Mouse (Mus musculus) hindbrain, embryonic 15.5 days (tissue): ENCODE results near the gene Ugt2b38. TPM values are rescaled to one million over a fixed set of nuclear protein-coding genes. Genes with fewer than 3 reads are reported as not detected.
"Not testable (repeated sequence)": the region's sequence is repeated elsewhere in the genome, so short reads cannot be mapped to it uniquely, and the experiment has no call there.

Experiments used
- ATAC-seq: fragments of 200-750 bp; cut with Nextera tagmentation; 2 replicates; pipeline ENCODE4 v1.8.0; 2017; ENCODE audit warnings: low read depth, moderate number of reproducible peaks, moderate TSS enrichment; ENCODE audit not compliant: low FRiP score
- H3K27ac ChIP-seq: fragments of 300-500 bp; sonication (generic); replicated peaks from 2 replicates; pipeline ENCODE4 v1.5.1; 2015; ENCODE audit warnings: mild to moderate bottlenecking, inconsistent platforms
- H3K27me3 ChIP-seq: fragments of 300-500 bp; sonication (generic); 2 replicates; pipeline ENCODE4 v1.6.1; 2015; ENCODE audit warnings: control low read depth, inconsistent platforms
- H3K36me3 ChIP-seq: fragments of 300-500 bp; sonication (generic); 2 replicates; pipeline ENCODE4 v1.6.1; 2015; ENCODE audit warnings: control low read depth, inconsistent platforms
- H3K4me1 ChIP-seq: fragments of 300-500 bp; sonication (generic); replicated peaks from 2 replicates; pipeline ENCODE4 v1.6.1; 2015; ENCODE audit warnings: control low read depth, inconsistent platforms
- H3K4me2 ChIP-seq: fragments of 300-500 bp; sonication (generic); 2 replicates; pipeline ENCODE4 v1.6.1; 2015; ENCODE audit warnings: moderate library complexity, mild to moderate bottlenecking, inconsistent platforms
- H3K4me3 ChIP-seq: fragments of 300-500 bp; sonication (generic); 2 replicates; pipeline ENCODE4 v1.5.1; 2015; ENCODE audit warnings: mild to moderate bottlenecking, inconsistent platforms
- H3K9ac ChIP-seq: fragments of 300-500 bp; sonication (generic); 2 replicates; pipeline ENCODE4 v1.6.1; 2015; ENCODE audit warnings: inconsistent platforms
- H3K9me3 ChIP-seq: fragments of 300-500 bp; sonication (generic); 2 replicates; pipeline ENCODE4 v1.6.1; 2016; ENCODE audit warnings: control low read depth, inconsistent platforms
- WGBS: fragments of 180-500 bp; shearing (Covaris S2); methylation state at CpG from one replicate; pipeline ENCODE4 v1.1.7; 2015; 5-methylcytosine and 5-hydroxymethylcytosine counted together
- polyA plus RNA-seq: library from polyadenylated mRNA; unstranded; fragments of >200 nt; fragmentation: Nextera tagmentation; extraction: Ambion mirVana; gene quantifications from 2 replicates; pipeline ENCODE4 v1.2.1, GENCODE M21; 2015

Gene Ugt2b38
- polyA plus RNA-seq, 1 experiment from 2014 or later, result not detected

GRCm38 (mm10) chr5:87373502-87373863 lies 50.5 kb downstream of the Ugt2b38 start:
- no peak for ATAC-seq
- Histone ChIP-seq H3K9ac (no peak overlapping the region), H3K4me1 (no peaks in the 10 kb centered on the region), H3K27me3 (no peaks in the 10 kb centered on the region), H3K27ac (no peak overlapping the region), H3K9me3 (no peaks in the 10 kb centered on the region), H3K4me3 (no peak overlapping the region), H3K4me2 (no peak overlapping the region), H3K36me3 (no peaks in the 10 kb centered on the region)
- 88% methylated on average over 1 of the region's 1 CpGs for WGBS

GRCm38 (mm10) chr5:87372788-87373501 lies 51.1 kb downstream of the Ugt2b38 start:
- WGBS, result 72% methylated on average over 4 of the region's 4 CpGs
- not testable (repeated sequence) for H3K4me3 ChIP-seq, H3K4me2 ChIP-seq, H3K27me3 ChIP-seq, H3K4me1 ChIP-seq, H3K9ac ChIP-seq, H3K36me3 ChIP-seq, H3K27ac ChIP-seq, H3K9me3 ChIP-seq, ATAC-seq

Other genes with a start within 250 kb of the Ugt2b38 start
- not detected in 2 replicates for gene Ugt2b37, start 169.4 kb downstream of the Ugt2b38 start, polyA plus RNA-seq
- gene Ugt2a3, start 87.0 kb downstream of the Ugt2b38 start, polyA plus RNA-seq, result not detected in 2 replicates
- gene Ugt2a2, start 58.1 kb upstream of the Ugt2b38 start, polyA plus RNA-seq, result not detected in 2 replicates
- not detected in 2 replicates for gene Gm43638, start 62.6 kb upstream of the Ugt2b38 start, polyA plus RNA-seq
- gene Ugt2a1, start 66.7 kb upstream of the Ugt2b38 start, polyA plus RNA-seq, result not detected in 2 replicates
- gene Sult1b1, start 114.0 kb upstream of the Ugt2b38 start, polyA plus RNA-seq, result not detected in 2 replicates
- gene Sult1d1, start 144.8 kb upstream of the Ugt2b38 start, polyA plus RNA-seq, result not detected in 2 replicates
- gene Sult1e1, start 167.4 kb upstream of the Ugt2b38 start, polyA plus RNA-seq, result not detected in 2 replicates
- not detected in 2 replicates for gene Csn1s1, start 242.0 kb upstream of the Ugt2b38 start, polyA plus RNA-seq